7 mouse cellular contexts compared by ENCODE assay signal in the genomic region with DNA sequence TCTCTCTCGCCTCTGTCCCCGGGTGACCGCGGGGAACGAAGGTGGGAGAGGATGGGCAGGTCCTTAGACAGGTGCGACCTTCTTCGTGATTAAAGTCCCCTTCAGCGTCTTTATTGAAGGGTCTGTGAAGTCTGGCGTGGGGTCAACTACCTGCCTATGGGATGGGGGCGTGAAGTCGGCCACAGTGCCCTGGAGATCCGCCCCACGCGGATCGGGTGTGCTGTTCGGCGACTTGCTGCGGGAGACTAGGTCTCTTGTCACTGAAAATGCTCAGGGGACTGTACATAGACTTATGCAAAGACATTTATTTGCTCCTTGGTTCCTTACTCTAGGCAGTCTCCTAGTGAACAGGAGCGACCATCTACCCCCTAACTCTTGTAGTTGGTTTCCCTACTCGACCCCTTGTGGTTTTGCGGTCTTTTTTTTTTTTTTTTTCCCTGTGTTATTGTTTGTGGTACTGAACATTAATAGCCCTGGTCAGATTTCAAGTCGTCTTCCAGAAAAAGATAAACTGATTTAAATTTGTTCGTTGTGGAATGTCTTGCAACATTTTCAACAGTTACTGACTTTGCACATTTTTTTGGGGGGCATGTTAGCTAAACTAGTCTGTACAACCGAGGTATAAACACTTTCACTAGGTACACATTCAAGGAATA. TPM values are rescaled to one million over a fixed set of nuclear protein-coding genes. Genes with fewer than 3 reads are reported as not detected.
DNase-seq lines count a peak whose midpoint lies in the region; ATAC-seq and TF ChIP-seq lines count a peak whose summit lies in the region.

No protein-coding gene starts in this region.

- peak overlapping the region; percentile 92 for H3K4me3 ChIP-seq in testis, adult 2 months (ENCODE audit: control insufficient read depth, low read depth, low read length)
- peak overlapping the region; percentile 80 for H3K4me3 ChIP-seq in forebrain, embryonic 10.5 days
- H3K4me3 ChIP-seq in liver, embryonic 13.5 days (replicated peaks): peak overlapping the region; percentile 71

- no peaks in the 10 kb centered on the region for H3K9me3 ChIP-seq in forebrain, embryonic 10.5 days
- H3K9me3 ChIP-seq in liver, embryonic 13.5 days (replicated peaks): no peaks in the 10 kb centered on the region

- no peaks in the 10 kb centered on the region; the same call in 1 of the 2 replicates for H3K4me1 ChIP-seq in testis, adult 2 months (ENCODE audit: control insufficient read depth, insufficient read depth, low read length)
- H3K4me1 ChIP-seq in forebrain, embryonic 10.5 days: peaks cover 11% of the 10 kb centered on the region
- peaks cover 52% of the 10 kb centered on the region for H3K4me1 ChIP-seq in liver, embryonic 13.5 days (replicated peaks)

- WGBS in forebrain, embryonic 10.5 days: 6% methylated on average over 24 of the region's 24 CpGs
- under 1% methylated on average over 24 of the region's 24 CpGs for WGBS in liver, embryonic 13.5 days (ENCODE audit: insufficient replicate concordance)

- no peaks in the 10 kb centered on the region for H3K36me3 ChIP-seq in testis, adult 2 months (ENCODE audit: control insufficient read depth, insufficient read depth, low read length)
- peaks cover 5% of the 10 kb centered on the region; the same call in 1 of the 2 replicates for H3K36me3 ChIP-seq in forebrain, embryonic 10.5 days (replicated peaks)
- H3K36me3 ChIP-seq in liver, embryonic 13.5 days: no peaks in the 10 kb centered on the region

- peak overlapping the region; percentile 94 for H3K9ac ChIP-seq in liver, embryonic 13.5 days

- peak overlapping the region; percentile 80 for H3K4me2 ChIP-seq in liver, embryonic 13.5 days

- TF ChIP-seq CTCF in testis, adult 2 months (IDR thresholded peaks at IDR 0.05; ENCODE audit: control insufficient read depth, insufficient read depth, insufficient replicate concordance, low read depth, low read length): no peak

- no peaks in the 10 kb centered on the region for H3K27me3 ChIP-seq in testis, adult 2 months (ENCODE audit: control insufficient read depth, insufficient read depth, low read length)
- no peaks in the 10 kb centered on the region for H3K27me3 ChIP-seq in forebrain, embryonic 10.5 days (ENCODE audit: poor library complexity, severe bottlenecking)
- no peaks in the 10 kb centered on the region for H3K27me3 ChIP-seq in liver, embryonic 13.5 days

- peak overlapping the region; percentile 88 for H3K27ac ChIP-seq in testis, adult 2 months (ENCODE audit: control insufficient read depth, insufficient read depth, low read depth, low read length)
- peak overlapping the region; percentile 97 for H3K27ac ChIP-seq in forebrain, embryonic 10.5 days
- peak overlapping the region; percentile 96 for H3K27ac ChIP-seq in liver, embryonic 13.5 days

- peak; percentile 14 for ATAC-seq in liver, embryonic 13.5 days (ENCODE audit: low read depth)

- no peak for DNase-seq in testis, postnatal 10 days (ENCODE audit: low spot score)
- DNase-seq in forebrain, embryonic 10.5 days (ENCODE audit: extremely low spot score, low spot score): no peak
- no peak for DNase-seq in liver, embryonic 13.5 days
- no peak for DNase-seq in adrenal gland, adult 2 months
- no peak for DNase-seq in cerebellum, adult 11 months
- DNase-seq in thymus, postnatal 4 days: no peak

- TF ChIP-seq POLR2A in testis, adult 2 months (IDR thresholded peaks at IDR 0.05; ENCODE audit: control insufficient read depth, low read depth, low read length): no peak

RNA-seq across cellular contexts. Expression of a gene that starts 0.5 kb away (rescaled TPM):
- polyA plus RNA-seq in testis, adult 2 months (2012; rRNA removed): 8.5 and 17.8 TPM in 2 replicates
- 41.1 and 44.2 TPM in 2 replicates for polyA plus RNA-seq in forebrain, embryonic 10.5 days (2016; fragmentation: Nextera tagmentation; extraction: Ambion mirVana)
- 18.1 and 22.2 TPM in 2 replicates for polyA plus RNA-seq in liver, embryonic 13.5 days (2015; fragmentation: Nextera tagmentation; extraction: Ambion mirVana)
- total RNA-seq in adrenal gland, adult 2 months (2021): 10 to 100 TPM; 40.2 to 43.8 TPM
- polyA plus RNA-seq in adrenal gland, adult 2 months (2012; rRNA removed): 11.7 and 25.9 TPM in 2 replicates

RNA-seq across cellular contexts. Expression of a gene that starts 43.5 kb away (rescaled TPM):
- 100 and 101 TPM in 2 replicates for polyA plus RNA-seq in testis, adult 2 months (2012; rRNA removed)
- 1,022 and 1,034 TPM in 2 replicates for polyA plus RNA-seq in forebrain, embryonic 10.5 days (2016; fragmentation: Nextera tagmentation; extraction: Ambion mirVana)
- polyA plus RNA-seq in liver, embryonic 13.5 days (2015; fragmentation: Nextera tagmentation; extraction: Ambion mirVana): 262 and 303 TPM in 2 replicates
- 100 to 1,000 TPM; 207 to 372 TPM for total RNA-seq in adrenal gland, adult 2 months (2021)
- polyA plus RNA-seq in adrenal gland, adult 2 months (2012; rRNA removed): 48.0 and 52.3 TPM in 2 replicates

RNA-seq across cellular contexts. Expression of a gene that starts 57.8 kb away (rescaled TPM):
- 18.2 and 18.3 TPM in 2 replicates for polyA plus RNA-seq in testis, adult 2 months (2012; rRNA removed)
- 44.5 and 48.9 TPM in 2 replicates for polyA plus RNA-seq in forebrain, embryonic 10.5 days (2016; fragmentation: Nextera tagmentation; extraction: Ambion mirVana)
- polyA plus RNA-seq in liver, embryonic 13.5 days (2015; fragmentation: Nextera tagmentation; extraction: Ambion mirVana): 30.2 and 34.0 TPM in 2 replicates
- total RNA-seq in adrenal gland, adult 2 months (2021): 10 to 100 TPM; 61.2 to 65.0 TPM
- 68.7 and 108 TPM in 2 replicates for polyA plus RNA-seq in adrenal gland, adult 2 months (2012; rRNA removed)
